Mouse (Mus musculus) layer of hippocampus, adult 2 months (tissue): Measurements from ENCODE around the gene Krt33a. TPM values are rescaled to one million over a fixed set of nuclear protein-coding genes. Genes with fewer than 3 reads are reported as not detected.

Source experiments
- DNase-seq, 2 experiments: peaks; one replicate each; pipeline ENCODE4 v3.0.0; 2022; ENCODE audit warnings: low spot score in 2 of 2
- H3K27ac ChIP-seq: fragments of 200-600 bp; 2 replicates; pipeline ENCODE4 v1.8.1; 2022
- H3K4me3 ChIP-seq: fragments of 200-600 bp; 2 replicates; pipeline ENCODE4 v1.8.1; 2022; ENCODE audit warnings: mild to moderate bottlenecking
- CTCF ChIP-seq: fragments of 200-600 bp; conservative IDR thresholded peaks from 2 replicates; pipeline ENCODE4 v1.8.1; 2022; ENCODE audit warnings: antibody characterized with exemption, mild to moderate bottlenecking, moderate library complexity
- long read RNA-seq, 2 experiments: library from polyadenylated mRNA; stranded (forward); transcript quantifications; one replicate each; pipeline ENCODE4 v2.0.0; 2021; ENCODE audit warnings: borderline mapping rate in 2 of 2
- total RNA-seq, 2 experiments: library from RNA; stranded (reverse); gene quantifications; 2 replicates each; pipeline ENCODE4 v1.2.3; 2021

Krt33a gene
- not detected for total RNA-seq
- long read RNA-seq, experiment 1 = 0 reads
- long read RNA-seq, experiment 2 = 0 reads

DNA sequence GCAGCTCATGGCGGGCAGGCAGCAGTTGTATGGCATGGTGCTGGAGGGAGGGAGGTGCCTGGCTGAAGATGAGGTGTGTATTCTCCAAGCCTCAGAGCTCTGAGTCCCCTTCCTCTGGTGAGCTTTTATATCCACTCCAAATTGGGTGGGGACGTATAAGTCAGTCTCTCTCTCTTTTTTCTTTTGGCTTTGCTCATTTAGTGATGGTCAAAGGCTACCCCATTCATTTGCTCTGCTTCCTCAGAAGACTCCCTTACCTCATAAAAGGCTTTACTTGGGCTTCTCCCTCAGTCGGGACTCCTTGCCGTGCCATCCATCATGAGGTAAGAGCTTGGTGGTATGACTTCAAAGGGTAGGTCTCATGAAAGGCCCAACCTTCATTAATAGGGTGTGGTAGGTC is at the start of gene Krt33a:
Krt33a (minus strand) TSS at position 101 of the 400 bp plus-strand sequence.
- Histone ChIP-seq H3K4me3 (no peak within 1 kb of the TSS), H3K27ac (no peak within 1 kb of the TSS)
- DNase-seq = no peak
- no peak for TF ChIP-seq CTCF

DNA sequence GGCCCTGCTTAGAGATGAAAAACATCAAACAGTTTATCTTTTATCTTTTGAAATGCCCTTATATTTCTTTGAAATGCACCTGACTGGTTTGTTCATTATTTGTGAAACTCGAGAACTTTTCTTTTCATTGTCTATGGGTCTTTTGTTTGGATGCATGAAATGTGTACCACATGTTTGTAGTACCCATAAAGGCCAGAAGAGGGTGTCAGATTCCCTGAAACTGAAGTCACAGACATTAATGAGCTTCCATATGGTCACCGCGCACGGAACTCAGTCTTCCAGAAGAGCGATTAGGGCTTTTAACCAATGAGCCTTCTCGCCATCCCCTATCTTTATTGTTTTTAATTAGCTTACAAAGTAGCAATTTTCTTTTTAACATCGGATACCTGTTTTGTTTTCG is 42.9 kb upstream of the Krt33a start:
- no peak overlapping the region for H3K27ac ChIP-seq

GRCm38 (mm10) chr11:100055686-100056655 is 40.0 kb upstream of the Krt33a start:
- no peak for TF ChIP-seq CTCF
- DNase-seq = no peak
- no peak overlapping the region for H3K4me3 ChIP-seq
- H3K27ac ChIP-seq = no peak overlapping the region

More for the DNA sequence above, 42.9 kb upstream of the Krt33a start:
- TF ChIP-seq CTCF = peak; percentile 46
- no peak for DNase-seq
- H3K4me3 ChIP-seq = no peak overlapping the region

- TF ChIP-seq CTCF = no peak
- H3K27ac ChIP-seq = no peak within 1 kb of the TSS
- no peak for DNase-seq
- no peak within 1 kb of the TSS for H3K4me3 ChIP-seq
These were observed 34.4 kb upstream of the Krt33a start, which contains the start of gene Krt31 for GRCm38 (mm10) chr11:100050451-100050850. Gene Krt31 (minus strand): TSS chr11:100050551.

- H3K4me3 ChIP-seq = no peak overlapping the region
- DNase-seq = no peak
- H3K27ac ChIP-seq = no peak overlapping the region
- TF ChIP-seq CTCF = no peak
These were observed 31.2 kb upstream of the Krt33a start for GRCm38 (mm10) chr11:100047193-100047592.

- Histone ChIP-seq H3K4me3 (no peak overlapping the region), H3K27ac (no peak overlapping the region)
- DNase-seq = no peak
- no peak for TF ChIP-seq CTCF
These were observed 30.4 kb upstream of the Krt33a start for GRCm38 (mm10) chr11:100046303-100046866.

GRCm38 (mm10) chr11:100041454-100041853 is 25.4 kb upstream of the Krt33a start, which contains the start of gene Krt34:
Gene Krt34 (minus strand): TSS chr11:100041554.
- TF ChIP-seq CTCF = no peak
- Histone ChIP-seq H3K27ac (no peak within 1 kb of the TSS), H3K4me3 (no peak within 1 kb of the TSS)
- DNase-seq = no peak

GRCm38 (mm10) chr11:100029768-100030167 is 13.8 kb upstream of the Krt33a start, which contains the start of gene Krt33b:
Gene Krt33b (minus strand): TSS chr11:100029868.
- DNase-seq = no peak
- Histone ChIP-seq H3K27ac (no peak within 1 kb of the TSS), H3K4me3 (no peak within 1 kb of the TSS)
- TF ChIP-seq CTCF = no peak

GRCm38 (mm10) chr11:100021438-100021837 is 5.4 kb upstream of the Krt33a start:
- H3K4me3 ChIP-seq = no peak overlapping the region
- DNase-seq = no peak
- TF ChIP-seq CTCF = no peak
- no peak overlapping the region for H3K27ac ChIP-seq

GRCm38 (mm10) chr11:100019466-100019865 is 3.5 kb upstream of the Krt33a start:
- Histone ChIP-seq H3K4me3 (no peak overlapping the region), H3K27ac (no peak overlapping the region)
- TF ChIP-seq CTCF = no peak
- DNase-seq = no peak

- no peak for TF ChIP-seq CTCF
- H3K27ac ChIP-seq = no peak overlapping the region
- no peak overlapping the region for H3K4me3 ChIP-seq
- DNase-seq = no peak
These were observed 2.3 kb downstream of the Krt33a start for GRCm38 (mm10) chr11:100013691-100014171.

- DNase-seq = no peak
- no peak for TF ChIP-seq CTCF
- Histone ChIP-seq H3K27ac (no peak overlapping the region), H3K4me3 (no peak overlapping the region)
These were observed 5.3 kb downstream of the Krt33a start for GRCm38 (mm10) chr11:100010682-100011081.

DNA sequence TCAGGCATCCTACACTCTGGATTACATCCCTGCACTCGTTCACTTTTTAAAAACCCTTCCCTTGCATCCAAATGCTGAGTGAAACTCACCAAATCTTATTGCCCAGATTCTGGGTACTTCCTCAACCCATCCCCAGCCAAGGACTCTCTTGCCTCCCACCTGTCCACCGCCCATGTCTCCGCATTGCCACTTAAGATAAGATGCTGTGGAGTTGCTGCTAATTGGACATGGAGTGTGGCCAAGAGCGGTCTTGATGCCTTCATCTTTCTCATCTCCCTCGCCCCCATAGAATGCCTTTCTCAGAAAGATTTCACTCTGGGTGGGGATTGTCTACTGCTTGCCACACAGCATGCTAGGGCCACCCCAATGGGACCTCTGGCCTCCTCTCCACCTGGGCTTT is 7.7 kb downstream of the Krt33a start:
- no peak for TF ChIP-seq CTCF
- DNase-seq = no peak
- Histone ChIP-seq H3K27ac (no peak overlapping the region), H3K4me3 (no peak overlapping the region)
